Mouse (Mus musculus) cortical plate, adult 2 months (tissue): ENCODE measurements around the gene Slc37a4. TPM values are rescaled to one million over a fixed set of nuclear protein-coding genes. Genes with fewer than 3 reads are reported as not detected.
"Not testable (repeated sequence)": the region's sequence is repeated elsewhere in the genome, so short reads cannot be mapped to it uniquely, and the experiment has no call there.

ENCODE experiments used
- H3K27ac ChIP-seq: fragments of 200-500 bp; 2 replicates; pipeline ENCODE4 v1.5.1; 2012; ENCODE audit warnings: low read length, control low read depth, inconsistent platforms; ENCODE audit not compliant: insufficient read depth
- H3K4me1 ChIP-seq: fragments of 200-500 bp; 2 replicates; pipeline ENCODE4 v1.6.1; 2011; ENCODE audit warnings: low read length; ENCODE audit not compliant: control insufficient read depth, insufficient read depth
- H3K4me3 ChIP-seq: fragments of 200-500 bp; 2 replicates; pipeline ENCODE4 v1.5.1; 2011; ENCODE audit warnings: mild to moderate bottlenecking, low read length, control low read depth; ENCODE audit not compliant: insufficient read depth
- CTCF ChIP-seq: fragments of 200-500 bp; IDR thresholded peaks from 2 replicates; pipeline ENCODE4 v1.5.1; 2011; ENCODE audit warnings: mild to moderate bottlenecking, control low read depth, low read length; ENCODE audit not compliant: insufficient read depth; ENCODE audit errors: extremely low read depth
- POLR2A ChIP-seq: fragments of 200-500 bp; IDR thresholded peaks from 2 replicates; pipeline ENCODE4 v1.6.1; 2011; ENCODE audit warnings: mild to moderate bottlenecking, low read length, control low read depth; ENCODE audit not compliant: insufficient read depth; ENCODE audit errors: extremely low read depth
- polyA plus RNA-seq: library from polyadenylated mRNA; depleted of rRNA; stranded (reverse); fragments of >200 nt; gene quantifications from 2 replicates; pipeline ENCODE4 v1.2.3, GENCODE M21; 2012

The Slc37a4 gene
- polyA plus RNA-seq, 1 experiment, result 49.9 TPM

- H3K27ac ChIP-seq, result no peak overlapping the region
- H3K4me3 ChIP-seq, result no peak overlapping the region
- no peaks in the 10 kb centered on the region for H3K4me1 ChIP-seq
- TF ChIP-seq CTCF, result no peak
- TF ChIP-seq POLR2A, result no peak
These were observed 14.1 kb downstream of the Slc37a4 start for GRCm38 (mm10) chr9:44410647-44411336.

GRCm38 (mm10) chr9:44411601-44412130 lies 15.0 kb downstream of the Slc37a4 start:
- TF ChIP-seq CTCF (no peak), POLR2A (no peak)
- Histone ChIP-seq H3K4me3 (no peak overlapping the region), H3K27ac (no peak overlapping the region), H3K4me1 (no peaks in the 10 kb centered on the region)

- Histone ChIP-seq H3K27ac (no peak overlapping the region), H3K4me1 (peaks cover 2% of the 10 kb centered on the region; the same call in 1 of the 2 replicates), H3K4me3 (no peak overlapping the region)
- TF ChIP-seq CTCF (no peak), POLR2A (no peak)
These were observed 15.7 kb downstream of the Slc37a4 start for GRCm38 (mm10) chr9:44412306-44412705.

GRCm38 (mm10) chr9:44412781-44413180 lies 16.1 kb downstream of the Slc37a4 start:
- Histone ChIP-seq H3K4me3 (no peak overlapping the region), H3K4me1 (peaks cover 2% of the 10 kb centered on the region; the same call in 1 of the 2 replicates), H3K27ac (no peak overlapping the region)
- TF ChIP-seq CTCF (no peak), POLR2A (no peak)

DNA sequence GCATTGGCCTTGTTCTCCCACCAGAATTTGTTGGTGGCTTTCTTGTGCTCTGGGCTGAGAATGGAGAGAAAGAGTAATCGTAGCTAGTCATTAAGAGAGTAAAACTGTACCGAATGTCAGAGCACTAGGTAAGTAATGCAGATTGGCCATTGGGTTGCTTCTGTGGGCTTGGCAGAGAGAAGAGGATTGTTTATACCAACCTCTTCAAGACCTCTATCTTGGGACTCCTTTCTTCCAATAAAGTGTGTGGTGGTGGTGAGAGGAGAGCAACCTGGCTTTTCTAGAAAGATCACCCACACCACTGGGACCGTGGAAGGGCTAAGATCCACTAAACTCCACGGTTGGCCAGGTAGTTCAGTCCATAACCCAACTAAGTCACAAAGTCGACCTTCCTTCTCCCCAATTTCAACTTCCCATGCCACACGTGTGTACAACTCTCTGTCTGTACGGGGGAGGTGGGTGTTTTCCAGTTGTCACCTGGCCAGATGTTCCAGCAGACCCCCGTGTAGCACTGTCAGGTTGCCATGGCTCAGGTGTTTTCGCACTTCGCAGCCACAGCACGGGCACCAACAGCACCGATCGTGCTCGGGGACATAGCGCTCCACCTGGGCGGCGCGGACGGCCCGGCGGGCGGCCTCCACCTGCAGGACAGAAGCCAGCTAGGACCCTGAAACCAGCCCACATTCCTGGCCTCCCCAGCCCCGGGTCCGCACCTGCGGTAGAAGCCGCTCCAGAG lies 20.7 kb downstream of the Slc37a4 start:
- Histone ChIP-seq H3K4me3 (peak overlapping the region; percentile 58), H3K27ac (no peak overlapping the region)
- no peak for TF ChIP-seq POLR2A
- no peak for TF ChIP-seq CTCF

DNA sequence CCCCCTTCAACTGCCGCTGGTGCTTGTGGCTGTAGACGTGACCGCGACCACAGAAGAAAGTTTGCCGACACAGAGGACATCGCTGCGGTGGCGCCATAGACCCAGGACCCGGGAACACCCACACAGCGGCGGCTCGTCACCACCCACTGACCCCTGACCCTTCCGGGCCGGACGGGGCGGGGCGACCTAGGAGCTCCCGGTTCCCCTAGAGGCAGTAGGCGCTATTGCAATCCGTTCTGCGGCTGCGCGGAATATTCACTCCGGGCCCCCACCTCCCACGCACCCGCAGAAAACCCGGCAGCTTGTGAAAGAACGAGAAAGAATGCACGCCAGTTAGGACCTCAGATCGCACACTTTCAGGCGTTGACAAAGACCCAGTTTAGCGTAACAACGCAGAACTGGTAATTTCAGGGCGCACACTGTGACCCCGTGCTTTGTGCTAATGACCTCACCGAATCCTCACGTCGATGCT lies 21.3 kb downstream of the Slc37a4 start:
- Histone ChIP-seq H3K4me1 (peaks cover 2% of the 10 kb centered on the region; the same call in 1 of the 2 replicates), H3K27ac (0 out of 2 replicates have a peak overlapping the region, but pooled peaks have one; percentile 5), H3K4me3 (peak overlapping the region; percentile 58)
- peak; percentile 54 for TF ChIP-seq CTCF
- TF ChIP-seq POLR2A, result no peak; the same call in none of the 2 replicates

More for the DNA sequence above, 20.7 kb downstream of the Slc37a4 start:
- H3K4me1 ChIP-seq, result peaks cover 2% of the 10 kb centered on the region; the same call in 1 of the 2 replicates

GRCm38 (mm10) chr9:44418519-44419385 lies 22.1 kb downstream of the Slc37a4 start, which contains the start of gene Ccdc84:
Gene Ccdc84, minus strand, starts transcription at chr9:44418569.
- TF ChIP-seq CTCF, result no peak
- no peak for TF ChIP-seq POLR2A
- Histone ChIP-seq H3K4me1 (peaks cover 2% of the 10 kb centered on the region; the same call in 1 of the 2 replicates), H3K27ac (0 out of 2 replicates have a peak within 1 kb of the TSS, but pooled peaks have one; percentile 5), H3K4me3 (peak within 1 kb of the TSS; percentile 58)

DNA sequence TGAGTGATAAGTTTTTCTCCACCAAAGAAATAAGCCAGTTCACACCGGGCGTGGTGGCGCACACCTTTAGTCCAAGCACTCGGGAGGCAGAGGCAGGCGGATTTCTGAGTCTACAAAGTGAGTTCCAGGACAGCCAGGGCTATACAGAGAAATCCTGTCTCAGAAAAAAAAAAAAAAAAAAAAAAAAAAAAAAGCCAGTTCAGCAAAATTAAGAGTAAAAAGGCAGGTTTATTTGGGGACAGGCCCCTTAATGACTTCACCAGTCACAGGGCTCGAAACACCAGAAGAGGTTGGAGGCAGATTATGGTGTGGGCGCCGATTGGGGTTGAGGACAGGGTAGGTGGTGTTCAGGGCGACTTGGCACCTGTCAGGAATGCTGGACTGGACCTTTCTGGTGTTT lies 23.1 kb downstream of the Slc37a4 start:
- H3K4me3 ChIP-seq, H3K4me1 ChIP-seq, H3K27ac ChIP-seq: not testable (repeated sequence)

GRCm38 (mm10) chr9:44420280-44420898 lies 23.7 kb downstream of the Slc37a4 start:
- Histone ChIP-seq H3K4me1 (peaks cover 2% of the 10 kb centered on the region; the same call in 1 of the 2 replicates), H3K27ac (no peak overlapping the region), H3K4me3 (no peak overlapping the region)
- TF ChIP-seq POLR2A (no peak), CTCF (no peak)
